Mouse (Mus musculus): Measurements from ENCODE around the gene Togaram1. TPM values are rescaled to one million over a fixed set of nuclear protein-coding genes. Genes with fewer than 3 reads are reported as not detected.

Togaram1 gene
- polyA plus RNA-seq, 1 experiment from 2014 or later: 20.3 TPM

Other genes starting within 250 kb of the Togaram1 start
- gene Gm527, start 47.9 kb upstream of the Togaram1 start, polyA plus RNA-seq (2014; fragmentation: Nextera tagmentation; extraction: Ambion mirVana): 1.7 and 2.9 TPM in 2 replicates
- 33.5 and 37.2 TPM in 2 replicates for gene Klhl28, start 270 bp upstream of the Togaram1 start, polyA plus RNA-seq (2014; fragmentation: Nextera tagmentation; extraction: Ambion mirVana)
- gene Prpf39, start 70.5 kb downstream of the Togaram1 start, polyA plus RNA-seq (2014; fragmentation: Nextera tagmentation; extraction: Ambion mirVana): 38.4 and 49.4 TPM in 2 replicates
- gene Fkbp3, start 108.2 kb downstream of the Togaram1 start, polyA plus RNA-seq (2014; fragmentation: Nextera tagmentation; extraction: Ambion mirVana): 443 and 466 TPM in 2 replicates
- 6.6 and 9.7 TPM in 2 replicates for gene Fancm, start 109.8 kb downstream of the Togaram1 start, polyA plus RNA-seq (2014; fragmentation: Nextera tagmentation; extraction: Ambion mirVana)
- 32.6 and 35.5 TPM in 2 replicates for gene Mis18bp1, start 206.8 kb downstream of the Togaram1 start, polyA plus RNA-seq (2014; fragmentation: Nextera tagmentation; extraction: Ambion mirVana)